Mouse (Mus musculus) mesoderm, embryonic 11.5 days (tissue): ENCODE measurements at regions not wholly inside any gene's neighbourhood (a gene's known extent, or its start where the extent isn't known, plus 50 kb on each side); places are given as distances from the start of the nearest gene placed in this dataset.
A peak's percentile ranks its signal among the peaks of the same experiment; 100 is the strongest.
"Not testable (repeated sequence)": the region's sequence is repeated elsewhere in the genome, so short reads cannot be mapped to it uniquely, and the experiment has no call there.

ENCODE experiments used
- DNase-seq: peaks from one replicate; pipeline ENCODE4 v3.0.0-alpha.2; 2012; ENCODE audit warnings: low read depth, low spot score

- DNase-seq, result no peak
Observed at GRCm38 (mm10) chr11:56505068-56505467, 464.3 kb upstream of the Nmur2 start.

GRCm38 (mm10) chr11:56514941-56515340 is 474.1 kb upstream of the Nmur2 start:
- DNase-seq, result no peak

- no peak for DNase-seq
Observed at GRCm38 (mm10) chr11:56518486-56518885, 477.7 kb upstream of the Nmur2 start.

GRCm38 (mm10) chr11:56550736-56551135 is 460.5 kb upstream of the Gria1 start:
- peak; percentile 18 for DNase-seq

GRCm38 (mm10) chr11:56556332-56556731 is 454.9 kb upstream of the Gria1 start:
- no peak for DNase-seq

- DNase-seq, result no peak
Observed at GRCm38 (mm10) chr11:56580028-56580427, 431.2 kb upstream of the Gria1 start.

GRCm38 (mm10) chr11:56583054-56583453 is 428.1 kb upstream of the Gria1 start:
- no peak for DNase-seq

- not testable (repeated sequence) for DNase-seq
Observed at GRCm38 (mm10) chr11:56593435-56593834, 417.8 kb upstream of the Gria1 start.

- DNase-seq, result no peak
Observed at GRCm38 (mm10) chr11:56603742-56604141, 407.4 kb upstream of the Gria1 start.

GRCm38 (mm10) chr11:56627659-56628058 is 383.5 kb upstream of the Gria1 start:
- DNase-seq, result no peak

GRCm38 (mm10) chr11:56633445-56633844 is 377.7 kb upstream of the Gria1 start:
- no peak for DNase-seq

GRCm38 (mm10) chr11:56636606-56637226 is 374.5 kb upstream of the Gria1 start:
- DNase-seq, result no peak

- DNase-seq, result no peak
Observed at GRCm38 (mm10) chr11:56641716-56642115, 369.5 kb upstream of the Gria1 start.
